Mouse (Mus musculus): ENCODE data around the gene Fermt3. TPM values are rescaled to one million over a fixed set of nuclear protein-coding genes. Genes with fewer than 3 reads are reported as not detected.
A peak's percentile ranks its signal among the peaks of the same experiment; 100 is the strongest.

Gene Fermt3
- polyA plus RNA-seq, 1 experiment from 2014 or later: 7.6 TPM

- WGBS: under 1% methylated on average over 38 of the region's 38 CpGs
- Histone ChIP-seq H3K27me3 (ENCODE audit: control insufficient read depth, insufficient read depth, low read length) (no peaks in the 10 kb centered on the region), H3K36me3 (ENCODE audit: control insufficient read depth, insufficient read depth, low read length) (peaks cover 6% of the 10 kb centered on the region), H3K4me2 (replicated peaks; ENCODE audit: low read depth) (peak within 1 kb of the TSS; percentile 84), H3K4me1 (replicated peaks; ENCODE audit: control insufficient read depth, insufficient read depth) (peaks cover 8% of the 10 kb centered on the region; the same call in 1 of the 2 replicates), H3K4me3 (ENCODE audit: low read depth, low read length) (peak within 1 kb of the TSS; percentile 64), H3K9me3 (ENCODE audit: control insufficient read depth, low read length) (no peaks in the 10 kb centered on the region), H3K9ac (ENCODE audit: low read length) (peak within 1 kb of the TSS; percentile 77), H3K27ac (replicated peaks) (peak within 1 kb of the TSS; percentile 82)
- DNase-seq (ENCODE audit: low spot score): peak; percentile 99
- TF ChIP-seq EP300 (optimal IDR thresholded peaks at IDR 0.05): no peak
- TF ChIP-seq CTCF (IDR thresholded peaks at IDR 0.05; ENCODE audit: low read depth): no peak
- ATAC-seq (ENCODE audit: low FRiP score, low TSS enrichment): peak; percentile 88
Observed at GRCm38 (mm10) chr19:6980381-6981093, 38.7 kb downstream of the Fermt3 start, which contains the start of gene Fkbp2. Fkbp2 (minus strand) TSS chr19:6980501.

- peak; percentile 100 for DNase-seq (ENCODE audit: low spot score)
- Histone ChIP-seq H3K27me3 (ENCODE audit: control insufficient read depth, insufficient read depth, low read length) (no peaks in the 10 kb centered on the region), H3K4me1 (replicated peaks; ENCODE audit: control insufficient read depth, insufficient read depth) (peaks cover 8% of the 10 kb centered on the region; the same call in 1 of the 2 replicates), H3K4me3 (ENCODE audit: low read depth, low read length) (peak overlapping the region; percentile 64), H3K9me3 (ENCODE audit: control insufficient read depth, low read length) (no peaks in the 10 kb centered on the region), H3K36me3 (ENCODE audit: control insufficient read depth, insufficient read depth, low read length) (peaks cover 6% of the 10 kb centered on the region), H3K9ac (ENCODE audit: low read length) (peak overlapping the region; percentile 77), H3K4me2 (replicated peaks; ENCODE audit: low read depth) (peak overlapping the region; percentile 84), H3K27ac (replicated peaks) (peak overlapping the region; percentile 82)
- ATAC-seq (ENCODE audit: low FRiP score, low TSS enrichment): peak; percentile 92
- under 1% methylated on average over 55 of the region's 59 CpGs for WGBS
- TF ChIP-seq CTCF (IDR thresholded peaks at IDR 0.05; ENCODE audit: low read depth): peak; percentile 75
- TF ChIP-seq EP300 (optimal IDR thresholded peaks at IDR 0.05): no peak
Observed at GRCm38 (mm10) chr19:6979486-6980380, 39.5 kb downstream of the Fermt3 start.

- H3K4me3 ChIP-seq (ENCODE audit: low read depth, low read length): peak overlapping the region; percentile 64
- no peaks in the 10 kb centered on the region for H3K27me3 ChIP-seq (ENCODE audit: control insufficient read depth, insufficient read depth, low read length)
- H3K9me3 ChIP-seq (ENCODE audit: control insufficient read depth, low read length): no peaks in the 10 kb centered on the region
- TF ChIP-seq CTCF (IDR thresholded peaks at IDR 0.05; ENCODE audit: low read depth): no peak
- TF ChIP-seq EP300 (optimal IDR thresholded peaks at IDR 0.05): no peak
- no peak for ATAC-seq (ENCODE audit: low FRiP score, low TSS enrichment)
- H3K36me3 ChIP-seq (ENCODE audit: control insufficient read depth, insufficient read depth, low read length): peaks cover 6% of the 10 kb centered on the region
- no peak for DNase-seq (ENCODE audit: low spot score)
- 5% methylated on average over 11 of the region's 11 CpGs for WGBS
- H3K4me1 ChIP-seq (replicated peaks; ENCODE audit: control insufficient read depth, insufficient read depth): peaks cover 8% of the 10 kb centered on the region; the same call in 1 of the 2 replicates
- peak overlapping the region; percentile 81 for H3K27ac ChIP-seq (replicated peaks)
- peak overlapping the region; percentile 84 for H3K4me2 ChIP-seq (replicated peaks; ENCODE audit: low read depth)
- H3K9ac ChIP-seq (ENCODE audit: low read length): peak overlapping the region; percentile 67
Observed at GRCm38 (mm10) chr19:6979001-6979479, 40.2 kb downstream of the Fermt3 start.

DNA sequence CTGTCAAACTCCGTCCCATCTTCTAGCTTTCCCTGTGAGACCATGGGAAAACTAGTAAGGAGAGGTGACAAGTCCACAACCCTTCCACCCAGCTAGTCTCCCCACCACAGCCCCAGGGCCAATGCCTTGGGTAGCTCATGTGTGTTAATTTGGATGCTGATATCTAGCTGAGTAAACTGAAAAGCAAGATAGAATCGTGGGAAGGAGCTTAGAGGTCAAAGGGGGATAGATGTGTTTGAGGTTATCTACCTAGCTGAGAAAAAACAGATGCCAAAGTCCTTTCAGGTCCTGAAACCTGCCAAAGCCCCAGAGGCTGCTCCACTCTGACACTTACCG, 40.7 kb downstream of the Fermt3 start:
- H3K9ac ChIP-seq (ENCODE audit: low read length): 0 out of 2 replicates have a peak overlapping the region, but pooled peaks have one; percentile 27

GRCm38 (mm10) chr19:6977759-6978638, 41.3 kb downstream of the Fermt3 start:
- no peaks in the 10 kb centered on the region for H3K27me3 ChIP-seq (ENCODE audit: control insufficient read depth, insufficient read depth, low read length)
- peak overlapping the region; percentile 84; the same call in 1 of the 2 replicates for H3K4me2 ChIP-seq (replicated peaks; ENCODE audit: low read depth)
- no peak overlapping the region for H3K4me3 ChIP-seq (ENCODE audit: low read depth, low read length)
- TF ChIP-seq EP300 (optimal IDR thresholded peaks at IDR 0.05) (no peak), CTCF (IDR thresholded peaks at IDR 0.05; ENCODE audit: low read depth) (no peak)
- ATAC-seq (ENCODE audit: low FRiP score, low TSS enrichment): no peak
- no peak overlapping the region for H3K27ac ChIP-seq (replicated peaks)
- DNase-seq (ENCODE audit: low spot score): no peak
- peaks cover 6% of the 10 kb centered on the region for H3K36me3 ChIP-seq (ENCODE audit: control insufficient read depth, insufficient read depth, low read length)
- no peaks in the 10 kb centered on the region for H3K9me3 ChIP-seq (ENCODE audit: control insufficient read depth, low read length)
- H3K9ac ChIP-seq (ENCODE audit: low read length): peak overlapping the region; percentile 27; the same call in 1 of the 2 replicates
- H3K4me1 ChIP-seq (replicated peaks; ENCODE audit: control insufficient read depth, insufficient read depth): peaks cover 8% of the 10 kb centered on the region; the same call in 1 of the 2 replicates
- 77% methylated on average over 13 of the region's 13 CpGs for WGBS

More for the DNA sequence above, 40.7 kb downstream of the Fermt3 start:
- Histone ChIP-seq H3K27me3 (ENCODE audit: control insufficient read depth, insufficient read depth, low read length) (no peaks in the 10 kb centered on the region), H3K36me3 (ENCODE audit: control insufficient read depth, insufficient read depth, low read length) (peaks cover 6% of the 10 kb centered on the region), H3K4me1 (replicated peaks; ENCODE audit: control insufficient read depth, insufficient read depth) (peaks cover 8% of the 10 kb centered on the region; the same call in 1 of the 2 replicates), H3K27ac (replicated peaks) (no peak overlapping the region), H3K9me3 (ENCODE audit: control insufficient read depth, low read length) (no peaks in the 10 kb centered on the region), H3K4me3 (ENCODE audit: low read depth, low read length) (peak overlapping the region; percentile 64; the same call in 1 of the 2 replicates), H3K4me2 (replicated peaks; ENCODE audit: low read depth) (peak overlapping the region; percentile 84)
- WGBS: 35% methylated on average over 3 of the region's 3 CpGs
- ATAC-seq (ENCODE audit: low FRiP score, low TSS enrichment): no peak
- TF ChIP-seq EP300 (optimal IDR thresholded peaks at IDR 0.05): no peak
- TF ChIP-seq CTCF (IDR thresholded peaks at IDR 0.05; ENCODE audit: low read depth): no peak
- DNase-seq (ENCODE audit: low spot score): no peak

Data from stomach, postnatal 0 days (tissue).